In genomic region chr2:167643356-167644052, GRCm38 (mm10) we compare ENCODE assay signal across 2 mouse cellular contexts. TPM values are rescaled to one million over a fixed set of nuclear protein-coding genes. Genes with fewer than 3 reads are reported as not detected.
"Had no signal": no experiment of that assay in that cellular context is flagged by ENCODE, and none has a peak within 500 bp of the region (broad histone marks: within the 10 kb centered on the region; RNA-seq: fewer than 3 reads in every experiment).

No protein-coding gene starts in this region.

RNA-seq across cellular contexts. Expression of gene Gm20431, which starts 17.8 kb away (rescaled TPM):
- total RNA-seq: neutrophil, adult 5-6 weeks had no signal
- polyA plus RNA-seq: urinary bladder, adult 2 months had no signal
